Mouse (Mus musculus) embryonic fibroblast, embryonic 13.5 days (primary cell): ENCODE results near the gene Prkcq. TPM values are rescaled to one million over a fixed set of nuclear protein-coding genes. Genes with fewer than 3 reads are reported as not detected.

Experiments used
- H3K27ac ChIP-seq: 2 replicates; pipeline ENCODE4 v1.5.1; 2012; ENCODE audit warnings: low read length, control low read depth, inconsistent platforms; ENCODE audit not compliant: insufficient read depth
- H3K4me1 ChIP-seq: 2 replicates; pipeline ENCODE4 v1.6.1; 2011; ENCODE audit warnings: low read length; ENCODE audit not compliant: control insufficient read depth, insufficient read depth
- H3K4me3 ChIP-seq: 2 replicates; pipeline ENCODE4 v1.5.1; 2011; ENCODE audit warnings: mild to moderate bottlenecking, control low read depth, low read length; ENCODE audit not compliant: insufficient read depth
- CTCF ChIP-seq: IDR thresholded peaks from 2 replicates; pipeline ENCODE4 v1.5.1; 2011; ENCODE audit warnings: mild to moderate bottlenecking, control low read depth, low read length, moderate library complexity, borderline replicate concordance; ENCODE audit not compliant: insufficient read depth
- POLR2A ChIP-seq: IDR thresholded peaks from 2 replicates; pipeline ENCODE4 v1.6.1; 2011; ENCODE audit warnings: low read depth, mild to moderate bottlenecking, control low read depth, low read length, moderate library complexity
- polyA plus RNA-seq: library from polyadenylated mRNA; stranded (reverse); fragments of >200 nt; gene quantifications from 2 replicates; pipeline ENCODE4 v1.2.4, GENCODE M21; 2011; ENCODE audit warnings: low read depth; ENCODE audit not compliant: missing spikeins, insufficient read length

Prkcq gene
- polyA plus RNA-seq, 1 experiment: 0.67 TPM

GRCm38 (mm10) chr2:11159641-11160040 lies 12.3 kb upstream of the Prkcq start:
- H3K4me1 ChIP-seq: no peaks in the 10 kb centered on the region

GRCm38 (mm10) chr2:11160696-11161095 lies 11.2 kb upstream of the Prkcq start:
- no peak for TF ChIP-seq CTCF
- no peak for TF ChIP-seq POLR2A
- H3K4me1 ChIP-seq: no peaks in the 10 kb centered on the region
- H3K4me3 ChIP-seq: no peak overlapping the region
- H3K27ac ChIP-seq: no peak overlapping the region

More at GRCm38 (mm10) chr2:11159641-11160040, 12.3 kb upstream of the Prkcq start:
- Histone ChIP-seq H3K27ac (no peak overlapping the region), H3K4me3 (no peak overlapping the region)
- TF ChIP-seq CTCF: no peak
- TF ChIP-seq POLR2A: no peak

- no peaks in the 10 kb centered on the region for H3K4me1 ChIP-seq
- H3K27ac ChIP-seq: no peak overlapping the region
- TF ChIP-seq POLR2A (no peak), CTCF (no peak)
- H3K4me3 ChIP-seq: no peak overlapping the region
Measured at GRCm38 (mm10) chr2:11161336-11161735, 10.6 kb upstream of the Prkcq start.

GRCm38 (mm10) chr2:11162701-11163100 lies 9.2 kb upstream of the Prkcq start:
- TF ChIP-seq CTCF (no peak), POLR2A (no peak)
- H3K4me3 ChIP-seq: no peak overlapping the region
- no peaks in the 10 kb centered on the region for H3K4me1 ChIP-seq
- H3K27ac ChIP-seq: no peak overlapping the region

- H3K4me3 ChIP-seq: no peak overlapping the region
- TF ChIP-seq POLR2A: no peak
- no peak for TF ChIP-seq CTCF
- no peaks in the 10 kb centered on the region for H3K4me1 ChIP-seq
- H3K27ac ChIP-seq: no peak overlapping the region
Measured at GRCm38 (mm10) chr2:11164170-11164569, 7.7 kb upstream of the Prkcq start.

GRCm38 (mm10) chr2:11169721-11170335 lies 2.1 kb upstream of the Prkcq start:
- TF ChIP-seq CTCF (no peak), POLR2A (no peak)
- no peak overlapping the region for H3K27ac ChIP-seq
- no peaks in the 10 kb centered on the region for H3K4me1 ChIP-seq
- H3K4me3 ChIP-seq: no peak overlapping the region

GRCm38 (mm10) chr2:11172831-11173414 lies 1.0 kb downstream of the Prkcq start:
- Histone ChIP-seq H3K27ac (no peak overlapping the region), H3K4me3 (no peak overlapping the region), H3K4me1 (no peaks in the 10 kb centered on the region)
- TF ChIP-seq CTCF (no peak), POLR2A (no peak)

- Histone ChIP-seq H3K27ac (no peak overlapping the region), H3K4me3 (no peak overlapping the region), H3K4me1 (no peaks in the 10 kb centered on the region)
- TF ChIP-seq POLR2A (no peak), CTCF (no peak)
Measured at GRCm38 (mm10) chr2:11173521-11173920, 1.6 kb downstream of the Prkcq start.

GRCm38 (mm10) chr2:11174101-11174500 lies 2.2 kb downstream of the Prkcq start:
- H3K27ac ChIP-seq: no peak overlapping the region
- H3K4me1 ChIP-seq: no peaks in the 10 kb centered on the region
- no peak for TF ChIP-seq POLR2A
- TF ChIP-seq CTCF: no peak
- H3K4me3 ChIP-seq: no peak overlapping the region

GRCm38 (mm10) chr2:11177880-11178279 lies 6.0 kb downstream of the Prkcq start:
- no peak overlapping the region for H3K27ac ChIP-seq
- TF ChIP-seq POLR2A: no peak
- no peak for TF ChIP-seq CTCF
- H3K4me3 ChIP-seq: no peak overlapping the region
- no peaks in the 10 kb centered on the region for H3K4me1 ChIP-seq

GRCm38 (mm10) chr2:11181510-11181909 lies 9.6 kb downstream of the Prkcq start:
- no peak overlapping the region for H3K4me3 ChIP-seq
- no peak overlapping the region for H3K27ac ChIP-seq
- H3K4me1 ChIP-seq: no peaks in the 10 kb centered on the region
- TF ChIP-seq CTCF (no peak), POLR2A (no peak)
